Mouse (Mus musculus) ovary, postnatal 36 days (tissue): ENCODE results near the gene Hacd2.

Experiments used
- DNase-seq: peaks from one replicate; pipeline ENCODE4 v3.0.0; 2022; ENCODE audit warnings: low spot score, mixed read lengths

Gene Hacd2

GRCm38 (mm10) chr16:35022242-35023137, at the start of gene Hacd2:
Hacd2 (plus strand) TSS chr16:35022428.
- peak; percentile 97 for DNase-seq

DNA sequence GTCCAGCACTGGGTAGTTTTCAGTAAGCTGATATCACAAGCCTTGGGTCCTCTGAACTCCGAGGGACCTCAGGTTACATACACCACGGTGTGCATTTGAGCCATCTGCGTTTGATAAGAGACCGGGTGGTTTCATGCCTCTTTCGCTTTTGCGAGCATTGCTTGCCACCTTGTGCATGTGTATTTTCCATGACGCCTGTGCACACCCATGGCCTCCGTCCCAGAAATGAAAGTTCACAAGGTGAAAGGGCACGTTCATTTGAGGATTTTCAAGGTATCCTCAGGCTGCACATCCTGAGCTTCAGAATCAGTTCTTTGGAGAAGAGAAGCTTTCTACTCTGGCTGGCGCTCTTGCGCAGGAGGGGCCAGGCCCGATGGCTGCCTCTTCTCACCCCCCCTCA, 49.8 kb upstream of the Hacd2 start:
- DNase-seq: no peak

GRCm38 (mm10) chr16:34975544-34975943, 46.7 kb upstream of the Hacd2 start:
- no peak for DNase-seq

- no peak for DNase-seq
These were observed 45.6 kb upstream of the Hacd2 start for GRCm38 (mm10) chr16:34976630-34977029.

- no peak for DNase-seq
These were observed 44.2 kb upstream of the Hacd2 start for GRCm38 (mm10) chr16:34978018-34978417.

DNA sequence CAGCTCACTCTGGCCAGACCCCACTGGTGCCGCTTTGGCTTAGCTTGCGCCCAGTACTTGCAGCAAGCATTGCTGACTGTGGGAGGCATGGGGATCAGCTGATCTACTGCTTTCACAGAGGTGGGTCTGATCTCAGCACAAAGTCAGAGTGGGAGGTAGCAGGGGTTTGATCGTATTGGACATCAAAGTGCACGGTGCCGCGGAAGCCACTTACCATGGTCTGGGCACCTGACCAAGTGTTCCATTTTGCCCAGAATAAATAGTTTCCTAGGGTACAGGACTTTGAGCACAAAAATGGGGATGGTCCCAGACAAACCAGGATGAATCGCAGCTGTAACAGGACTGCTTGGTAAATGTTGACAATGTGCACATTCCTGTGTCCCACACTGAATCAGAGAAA, 41.2 kb upstream of the Hacd2 start:
- DNase-seq: no peak

GRCm38 (mm10) chr16:34984203-34985030, 37.8 kb upstream of the Hacd2 start:
- no peak for DNase-seq

DNA sequence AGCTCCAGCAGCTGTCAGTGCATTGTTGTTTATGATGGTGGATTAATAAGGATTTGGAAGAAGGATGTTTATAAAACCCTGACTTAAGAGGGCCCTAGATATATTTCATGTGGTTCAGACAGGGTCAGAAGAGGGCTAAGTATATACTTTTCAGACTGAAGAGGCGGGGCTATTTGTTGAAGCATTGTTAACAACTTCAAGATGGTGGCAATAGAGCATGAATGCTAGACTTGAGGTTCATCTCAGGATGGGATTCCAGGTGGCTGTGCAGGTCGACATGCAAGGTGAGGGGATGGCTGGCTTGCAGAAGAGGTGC, 37.2 kb upstream of the Hacd2 start:
- no peak for DNase-seq

- DNase-seq: no peak
These were observed 35.9 kb upstream of the Hacd2 start for GRCm38 (mm10) chr16:34986211-34986825.

GRCm38 (mm10) chr16:34991365-34991764, 30.9 kb upstream of the Hacd2 start:
- DNase-seq: no peak

DNA sequence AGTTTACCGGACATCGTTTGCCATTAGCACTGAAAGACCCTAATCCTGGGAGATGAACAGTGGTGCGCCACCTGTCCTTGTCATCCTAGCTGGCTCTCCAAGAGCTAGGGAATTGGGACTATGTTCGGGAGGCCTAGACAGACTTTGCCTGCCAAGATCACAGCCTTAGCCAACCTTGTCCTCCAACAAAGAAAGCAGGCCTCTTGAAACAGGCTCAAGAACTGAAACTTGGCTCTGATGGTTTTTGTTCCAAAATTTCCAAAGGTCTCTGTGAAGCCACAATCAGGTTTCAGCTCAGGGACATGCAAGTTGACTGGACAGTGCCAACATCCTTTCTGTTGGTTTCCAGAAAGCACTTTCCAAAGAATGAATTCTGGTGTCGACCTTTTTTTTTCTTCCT, 29.4 kb upstream of the Hacd2 start:
- DNase-seq: no peak

DNA sequence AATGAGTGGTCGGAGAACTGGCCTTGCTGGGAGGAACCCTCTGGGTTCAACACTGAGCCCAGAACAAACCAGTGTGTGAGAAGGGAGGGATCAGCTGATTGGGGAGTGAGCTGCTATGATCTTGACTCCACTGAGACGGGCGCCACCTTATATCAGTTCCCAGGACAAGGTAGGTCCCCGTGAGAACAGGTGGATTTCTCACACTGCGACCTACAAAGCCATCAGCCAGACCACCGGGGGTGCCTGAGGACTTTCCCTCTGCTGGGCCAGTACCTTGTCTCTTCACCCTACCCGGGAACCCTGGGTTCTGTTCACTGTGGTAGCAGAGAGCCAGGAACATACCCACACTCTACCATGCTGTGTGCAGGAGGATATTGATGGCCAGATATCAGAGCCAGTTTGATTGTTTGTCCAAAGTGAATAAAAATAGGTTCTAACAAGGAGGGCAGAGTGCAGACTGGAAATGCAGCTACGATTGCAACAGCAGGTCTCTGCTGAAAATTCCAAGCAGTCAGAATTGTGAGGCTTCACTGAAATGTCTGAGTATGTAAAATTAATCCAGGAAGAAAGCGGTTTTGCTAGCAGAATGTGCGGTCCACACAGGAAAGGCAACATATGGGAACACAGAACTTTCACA, 28.4 kb upstream of the Hacd2 start:
- no peak for DNase-seq

DNA sequence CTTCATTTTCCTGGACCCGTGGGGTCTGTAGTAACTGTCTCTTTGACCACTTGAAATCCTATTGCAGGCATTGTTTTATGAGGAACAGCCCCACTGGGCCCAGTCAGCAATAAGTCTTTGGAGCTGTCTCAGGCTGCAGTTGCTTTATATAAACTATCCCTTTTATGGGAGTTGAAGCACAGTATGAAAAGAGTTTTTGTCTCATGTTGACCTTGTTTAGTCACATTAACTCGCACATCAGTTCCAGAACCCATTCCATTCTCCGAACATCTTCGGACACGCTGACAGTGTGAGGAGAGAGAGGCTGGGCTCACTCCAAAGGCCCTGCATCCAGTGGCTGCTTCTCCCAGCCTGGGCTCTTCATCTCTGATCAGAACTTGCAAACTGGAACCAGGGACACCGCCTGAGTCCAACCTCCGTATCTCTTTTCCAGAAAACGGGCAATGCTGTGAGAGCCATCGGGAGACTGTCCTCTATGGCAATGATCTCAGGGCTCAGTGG, 27.5 kb upstream of the Hacd2 start:
- no peak for DNase-seq

- peak; percentile 75 for DNase-seq
These were observed 26.1 kb upstream of the Hacd2 start for GRCm38 (mm10) chr16:34996133-34996532.

DNA sequence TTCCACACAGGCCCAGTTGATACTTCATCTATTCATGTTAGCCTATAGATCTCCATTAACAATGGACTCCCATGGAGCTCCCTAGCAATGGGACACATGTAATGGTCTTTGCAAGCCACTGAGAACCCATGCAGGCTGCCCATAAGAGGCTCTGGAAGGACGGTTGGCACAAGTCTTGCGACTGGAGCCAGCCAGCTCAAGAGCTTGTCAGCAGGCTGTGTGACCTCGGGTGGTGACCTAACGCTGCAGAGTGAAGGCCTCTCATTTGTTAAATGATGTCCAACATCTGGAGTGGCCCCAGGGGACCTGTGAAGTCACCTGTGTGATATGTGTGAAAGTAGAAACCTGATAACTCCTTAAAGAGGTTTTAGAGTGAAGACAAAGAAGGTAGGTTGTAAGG, 25.2 kb upstream of the Hacd2 start:
- DNase-seq: no peak

GRCm38 (mm10) chr16:34997576-34997975, 24.7 kb upstream of the Hacd2 start:
- DNase-seq: peak; percentile 41

DNA sequence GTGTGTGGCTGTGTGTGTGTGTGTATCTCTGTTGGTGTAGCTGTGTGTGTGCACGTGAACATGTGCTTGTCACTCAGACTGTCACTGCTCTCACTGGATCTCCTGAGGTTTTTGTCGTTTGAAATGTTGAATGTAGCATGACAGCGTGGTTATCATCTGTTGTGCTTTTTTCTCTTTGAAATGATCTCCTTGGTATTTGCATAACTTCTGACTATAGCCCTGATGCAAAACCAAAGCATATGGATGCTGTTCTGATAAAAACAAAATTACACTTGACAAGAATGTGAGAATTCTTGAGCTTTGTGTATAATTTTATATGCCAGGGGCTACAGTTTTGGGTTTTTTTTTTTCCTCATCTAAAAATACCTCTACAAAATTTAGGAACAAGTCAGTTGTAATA, 23.2 kb upstream of the Hacd2 start:
- no peak for DNase-seq

GRCm38 (mm10) chr16:34999986-35000385, 22.2 kb upstream of the Hacd2 start:
- DNase-seq: no peak

DNA sequence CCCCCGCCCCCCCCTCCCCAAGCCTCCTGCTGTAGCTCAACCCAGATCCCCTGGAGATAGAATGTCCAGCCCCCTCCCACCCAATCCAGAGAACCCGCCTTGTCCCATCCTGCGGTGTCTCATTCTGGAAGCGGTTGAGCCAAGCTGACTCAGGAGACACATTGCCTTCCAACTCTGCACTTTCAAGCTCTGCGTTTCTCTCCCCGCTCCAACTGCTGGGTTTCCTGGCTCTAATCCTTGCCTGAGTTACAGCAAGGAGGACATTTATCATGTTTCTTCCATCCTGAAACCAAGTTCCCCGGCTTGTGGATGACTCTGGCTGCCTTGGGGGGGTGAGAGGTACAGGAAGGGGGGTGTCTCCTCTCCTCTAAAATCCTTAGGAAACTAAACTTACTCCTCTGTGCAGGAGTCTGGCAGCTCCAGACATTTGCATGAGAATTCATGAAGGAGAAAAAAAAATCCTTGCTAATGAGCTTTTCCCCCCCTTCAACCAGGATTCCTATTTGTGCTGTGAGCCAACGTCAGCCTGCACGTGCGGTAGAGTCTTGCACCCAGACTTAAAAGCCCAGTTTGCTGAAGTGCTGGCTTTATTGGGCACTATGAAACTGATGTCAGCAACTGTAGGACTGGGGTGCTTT, 21.2 kb upstream of the Hacd2 start:
- no peak for DNase-seq

GRCm38 (mm10) chr16:35004356-35004755, 17.9 kb upstream of the Hacd2 start:
- no peak for DNase-seq

GRCm38 (mm10) chr16:35004756-35005155, 17.5 kb upstream of the Hacd2 start:
- no peak for DNase-seq

- no peak for DNase-seq
These were observed 16.0 kb upstream of the Hacd2 start for GRCm38 (mm10) chr16:35006251-35006650.
